Mouse (Mus musculus) spleen, adult 2 months (tissue): ENCODE measurements at regions not wholly inside any gene's neighbourhood (a gene's known extent, or its start where the extent isn't known, plus 50 kb on each side); places are given as distances from the start of the nearest gene placed in this dataset.

Experiments used
- DNase-seq, 2 experiments: peaks; one replicate each; pipeline versions ENCODE4 v3.0.0 to v3.0.0-alpha.2; 2012 to 2021; ENCODE audit warnings: low spot score in 2 of 2, low read depth in 1 of 2
- H3K27ac ChIP-seq: fragments of 200-500 bp; 2 replicates; pipeline ENCODE4 v1.5.1; 2012; ENCODE audit warnings: low read length, inconsistent platforms; ENCODE audit not compliant: insufficient read depth
- H3K27me3 ChIP-seq: fragments of 200-500 bp; 2 replicates; pipeline ENCODE4 v1.6.1; 2012; ENCODE audit warnings: mild to moderate bottlenecking, moderate library complexity, low read length, inconsistent platforms; ENCODE audit not compliant: control insufficient read depth, insufficient read depth
- H3K36me3 ChIP-seq: fragments of 200-500 bp; 2 replicates; pipeline ENCODE4 v1.6.1; 2012; ENCODE audit warnings: mild to moderate bottlenecking, low read length, inconsistent platforms; ENCODE audit not compliant: control insufficient read depth, insufficient read depth
- H3K4me1 ChIP-seq: fragments of 200-500 bp; 2 replicates; pipeline ENCODE4 v1.6.1; 2011; ENCODE audit warnings: inconsistent platforms; ENCODE audit not compliant: control insufficient read depth, insufficient read depth, insufficient read length
- H3K4me3 ChIP-seq: fragments of 200-500 bp; 2 replicates; pipeline ENCODE4 v1.5.1; 2011; ENCODE audit warnings: mild to moderate bottlenecking, inconsistent platforms; ENCODE audit not compliant: insufficient read depth, insufficient read length; ENCODE audit errors: extremely low read depth
- CTCF ChIP-seq: fragments of 200-500 bp; IDR thresholded peaks from 2 replicates; pipeline ENCODE4 v1.5.1; 2011; ENCODE audit warnings: mild to moderate bottlenecking, inconsistent platforms; ENCODE audit not compliant: insufficient read depth, insufficient read length, insufficient replicate concordance; ENCODE audit errors: extremely low read depth
- POLR2A ChIP-seq: fragments of 200-500 bp; IDR thresholded peaks from 2 replicates; pipeline ENCODE4 v1.6.1; 2011; ENCODE audit warnings: low read depth, low read length, inconsistent platforms
- WGBS: fragments of 180-500 bp; shearing (Covaris S2); methylation state at CpG from one replicate; pipeline ENCODE4 v1.1.7; 2018; 5-methylcytosine and 5-hydroxymethylcytosine counted together

DNA sequence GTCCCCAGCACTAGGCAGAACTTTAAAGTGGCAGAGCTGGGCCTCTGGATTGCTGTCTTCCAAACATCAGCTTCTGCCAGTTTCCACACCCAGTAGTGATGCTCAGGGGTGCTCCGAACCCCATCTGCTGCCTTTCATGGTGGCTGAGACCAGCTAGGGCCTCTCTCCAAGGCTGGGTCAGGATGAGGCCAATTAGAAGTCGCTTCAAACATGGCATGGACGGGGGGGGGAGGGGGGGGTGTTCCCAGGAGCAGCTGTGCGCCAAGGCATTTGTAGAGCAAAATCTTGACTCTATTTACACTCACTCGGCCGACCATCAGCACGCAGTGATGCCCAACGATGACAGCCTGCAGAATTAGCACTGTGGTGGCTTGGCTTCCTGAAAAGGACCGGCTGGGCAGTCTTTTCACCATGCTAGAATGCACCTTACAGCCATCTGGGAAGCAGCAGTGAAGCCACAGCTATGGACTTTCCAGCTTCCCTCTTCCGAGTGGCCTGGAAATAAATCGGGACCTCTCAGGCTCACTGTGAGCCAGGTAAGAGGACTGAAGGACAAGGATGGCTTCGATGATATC lies 73.7 kb upstream of the Msx1 start:
- Histone ChIP-seq H3K27ac (no peak overlapping the region), H3K27me3 (no peaks in the 10 kb centered on the region), H3K4me1 (no peaks in the 10 kb centered on the region), H3K36me3 (no peaks in the 10 kb centered on the region), H3K4me3 (no peak overlapping the region)
- DNase-seq = no peak
- WGBS = 71% methylated on average over 12 of the region's 12 CpGs
- TF ChIP-seq POLR2A (no peak), CTCF (no peak)

DNA sequence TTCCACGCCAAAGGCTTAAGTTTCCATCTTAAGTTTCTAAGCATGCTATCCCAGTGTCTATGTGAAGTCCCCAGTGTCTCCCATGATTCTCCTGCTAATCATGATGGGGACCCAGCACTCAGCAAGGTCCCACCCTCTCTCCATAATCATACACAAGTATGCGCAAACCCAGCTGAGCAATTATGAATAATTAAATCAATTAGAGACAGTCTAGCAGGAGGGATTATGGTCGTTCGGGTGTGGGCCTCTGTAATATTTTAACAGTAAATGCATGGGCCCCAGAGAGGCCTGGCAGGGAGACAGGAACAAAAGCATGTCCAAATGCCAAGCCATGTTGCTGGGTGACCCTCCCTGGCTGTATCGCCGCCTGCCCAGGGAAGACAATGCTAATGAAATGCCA lies 73.1 kb upstream of the Msx1 start:
- Histone ChIP-seq H3K27me3 (no peaks in the 10 kb centered on the region), H3K27ac (no peak overlapping the region), H3K4me1 (no peaks in the 10 kb centered on the region), H3K36me3 (no peaks in the 10 kb centered on the region), H3K4me3 (no peak overlapping the region)
- 84% methylated on average over 6 of the region's 6 CpGs for WGBS
- TF ChIP-seq CTCF (no peak), POLR2A (no peak)
- no peak for DNase-seq

DNA sequence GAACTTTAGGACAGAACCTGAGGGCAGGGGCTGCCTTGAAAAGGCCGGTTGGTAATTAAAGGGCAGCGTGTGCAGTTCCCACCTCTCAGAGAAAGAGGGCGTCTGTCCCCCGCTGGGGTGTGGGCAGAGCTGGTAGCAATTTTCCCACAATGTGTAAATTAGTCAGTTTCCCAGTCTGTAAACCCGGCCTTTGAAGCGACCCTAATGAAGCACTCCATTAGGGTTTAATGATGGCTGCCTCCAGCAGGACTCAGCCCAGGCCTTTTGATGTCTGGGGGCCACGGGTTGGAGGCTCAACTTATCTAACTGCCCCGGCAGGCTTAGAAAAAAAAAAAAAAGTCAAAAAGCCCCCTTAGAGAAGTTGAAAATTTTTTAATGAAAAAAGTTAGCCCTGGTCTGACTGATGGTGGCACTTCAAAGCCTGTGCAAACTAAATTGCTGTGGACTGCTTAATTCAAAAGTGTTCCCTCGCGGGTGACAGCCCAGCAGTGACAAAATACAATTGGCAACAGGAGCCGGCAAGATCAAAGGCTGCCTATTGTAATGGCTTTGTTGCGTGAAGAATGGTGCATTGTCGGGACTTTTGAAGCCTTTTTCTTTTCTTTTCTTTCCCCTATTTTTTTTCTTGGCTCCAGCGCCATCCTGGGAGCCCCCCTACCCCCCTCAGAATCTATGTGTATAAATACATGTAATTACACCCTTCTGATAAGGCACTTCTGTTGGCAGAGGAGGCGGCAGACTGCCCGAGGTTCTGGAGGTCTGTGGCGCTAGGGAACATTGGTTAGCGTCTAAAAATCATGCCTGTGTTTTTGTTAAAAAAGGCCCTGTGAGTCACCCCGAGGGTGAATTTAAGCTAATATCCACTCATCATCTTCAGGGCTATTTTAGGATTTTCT lies 71.3 kb upstream of the Msx1 start:
- H3K4me3 ChIP-seq = no peak overlapping the region
- H3K36me3 ChIP-seq = no peaks in the 10 kb centered on the region
- 16% methylated on average over 19 of the region's 19 CpGs for WGBS
- no peak for TF ChIP-seq CTCF
- TF ChIP-seq POLR2A = no peak
- no peaks in the 10 kb centered on the region for H3K27me3 ChIP-seq
- H3K27ac ChIP-seq = no peak overlapping the region
- no peaks in the 10 kb centered on the region for H3K4me1 ChIP-seq
- DNase-seq = no peak

DNA sequence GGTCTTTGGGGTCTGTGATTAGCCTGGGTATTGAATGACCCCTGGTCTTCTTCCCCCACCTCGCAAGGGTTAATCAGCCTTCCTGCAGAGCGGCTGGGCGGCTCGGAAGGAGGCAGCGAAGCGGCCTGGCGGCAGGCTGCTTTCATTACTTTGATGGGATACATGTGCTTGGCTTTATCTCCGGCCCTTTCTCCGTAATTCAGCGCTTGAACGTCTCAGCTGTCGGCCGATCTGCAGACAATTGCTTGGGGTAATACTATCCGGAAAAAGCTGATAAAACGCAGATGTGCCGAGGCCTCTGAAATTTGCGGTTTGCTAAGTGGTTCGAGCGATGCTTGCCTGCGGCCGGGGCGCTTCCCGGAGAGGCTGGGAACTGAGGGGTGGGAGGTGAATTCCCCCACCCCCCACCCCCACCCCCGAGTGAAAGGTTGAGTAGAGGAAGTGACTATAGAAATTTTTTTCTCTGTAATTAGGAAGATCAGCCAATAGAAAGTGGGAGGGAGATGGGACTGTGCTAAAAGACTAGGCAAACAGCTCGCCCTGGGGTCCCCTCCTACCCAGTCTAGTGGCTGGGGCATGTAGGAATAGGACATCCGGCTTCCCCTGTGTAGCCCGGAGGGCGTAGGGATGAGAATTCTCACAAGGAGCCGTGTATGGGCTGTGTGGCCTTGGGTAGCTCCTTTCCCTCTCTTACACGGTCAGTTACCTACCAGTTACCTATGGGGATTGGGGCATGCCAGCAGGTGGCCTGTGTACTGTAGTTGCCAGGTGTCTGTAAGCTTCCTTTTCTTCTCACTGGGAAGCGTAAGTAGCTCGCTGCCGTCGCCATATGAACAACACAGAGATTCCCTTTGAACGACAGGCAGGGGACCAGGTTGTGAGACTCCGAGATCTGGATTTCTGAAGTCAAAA lies 69.5 kb upstream of the Msx1 start:
- no peak overlapping the region for H3K27ac ChIP-seq
- WGBS = 5% methylated on average over 36 of the region's 36 CpGs
- H3K36me3 ChIP-seq = no peaks in the 10 kb centered on the region
- DNase-seq = no peak
- no peak overlapping the region for H3K4me3 ChIP-seq
- H3K4me1 ChIP-seq = no peaks in the 10 kb centered on the region
- TF ChIP-seq CTCF (no peak), POLR2A (no peak)
- no peaks in the 10 kb centered on the region for H3K27me3 ChIP-seq

DNA sequence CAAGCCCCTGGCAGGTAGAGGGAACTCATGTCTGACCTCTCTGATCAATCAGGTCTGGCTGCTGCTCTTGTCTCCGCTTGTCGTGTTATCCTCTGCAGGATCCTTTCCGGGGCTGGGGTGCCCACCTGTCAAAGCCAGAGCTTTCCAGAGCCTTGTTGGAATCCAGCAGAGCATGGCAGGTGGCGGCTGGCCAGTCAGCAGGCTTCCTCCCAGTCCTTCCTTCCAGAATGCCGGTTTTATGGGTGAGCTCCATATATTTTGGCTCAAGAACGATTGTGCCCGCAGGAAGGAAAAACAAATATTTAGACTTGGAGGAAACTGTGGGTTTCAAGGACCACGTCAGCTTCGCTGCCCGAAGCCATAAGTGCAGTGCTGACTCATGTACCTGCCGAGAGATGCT lies 66.3 kb upstream of the Msx1 start:
- no peaks in the 10 kb centered on the region for H3K4me1 ChIP-seq
- DNase-seq = no peak
- H3K36me3 ChIP-seq = no peaks in the 10 kb centered on the region
- H3K4me3 ChIP-seq = no peak overlapping the region
- WGBS = 17% methylated on average over 11 of the region's 11 CpGs
- TF ChIP-seq POLR2A = no peak
- no peak for TF ChIP-seq CTCF
- H3K27ac ChIP-seq = no peak overlapping the region
- H3K27me3 ChIP-seq = no peaks in the 10 kb centered on the region

DNA sequence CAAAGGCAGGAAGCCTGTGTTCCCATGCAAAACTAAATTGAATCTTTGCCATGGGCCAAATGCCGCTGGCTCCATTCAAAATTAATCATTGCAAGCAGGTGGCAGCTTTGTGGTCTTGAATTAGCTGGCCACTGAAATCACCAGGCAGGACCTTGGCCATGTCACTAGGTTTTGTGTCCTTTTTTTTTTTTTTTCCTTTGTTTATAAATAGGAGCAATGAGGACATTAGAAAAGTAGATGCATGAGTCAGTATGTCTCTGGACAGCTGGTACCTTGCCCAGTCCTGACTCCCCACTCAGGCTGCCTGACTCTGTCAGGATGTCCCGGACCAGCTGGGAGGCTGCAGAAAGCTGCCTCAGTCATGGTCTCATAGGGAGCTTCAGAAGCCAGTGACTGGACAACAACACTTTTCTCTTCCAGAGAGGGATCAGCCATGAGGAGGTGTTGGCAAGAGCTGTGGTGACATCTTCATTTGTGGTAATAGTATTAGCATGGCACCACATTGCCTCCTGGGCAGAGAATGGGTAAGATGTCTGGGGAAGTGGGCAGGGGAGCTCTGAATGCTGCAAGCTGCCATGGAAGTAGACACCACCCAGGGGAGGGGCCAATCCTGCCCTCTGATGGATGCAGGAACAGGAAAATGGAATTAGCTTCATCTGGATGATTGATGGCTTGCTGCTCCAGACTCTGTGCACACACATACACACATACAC lies 55.4 kb upstream of the Msx1 start:
- Histone ChIP-seq H3K4me3 (no peak overlapping the region), H3K27me3 (no peaks in the 10 kb centered on the region), H3K4me1 (no peaks in the 10 kb centered on the region), H3K36me3 (no peaks in the 10 kb centered on the region), H3K27ac (no peak overlapping the region)
- WGBS = 77% methylated on average over 2 of the region's 2 CpGs
- no peak for DNase-seq
- TF ChIP-seq CTCF (no peak), POLR2A (no peak)
